Mouse (Mus musculus) heart, adult 2 months (tissue): ENCODE data around the gene Ehd1. TPM values are rescaled to one million over a fixed set of nuclear protein-coding genes. Genes with fewer than 3 reads are reported as not detected.

Experiments used
- DNase-seq, 2 experiments: peaks; one replicate each; pipeline ENCODE4 v3.0.0; 2021
- H3K27ac ChIP-seq: fragments of 200-600 bp; 2 replicates; pipeline ENCODE4 v1.8.1; 2022
- H3K27me3 ChIP-seq: fragments of 200-500 bp; 2 replicates; pipeline ENCODE4 v1.6.1; 2012; ENCODE audit warnings: mild to moderate bottlenecking, low read length, inconsistent platforms, mixed read lengths; ENCODE audit not compliant: control insufficient read depth, insufficient read depth
- H3K36me3 ChIP-seq: fragments of 200-500 bp; 2 replicates; pipeline ENCODE4 v1.6.1; 2012; ENCODE audit warnings: low read length, inconsistent platforms; ENCODE audit not compliant: control insufficient read depth, insufficient read depth
- H3K4me1 ChIP-seq: fragments of 200-500 bp; 2 replicates; pipeline ENCODE4 v1.6.1; 2011; ENCODE audit warnings: low read length; ENCODE audit not compliant: control insufficient read depth, insufficient read depth
- H3K4me3 ChIP-seq: fragments of 200-600 bp; 2 replicates; pipeline ENCODE4 v1.8.1; 2022
- H3K79me2 ChIP-seq: fragments of 200-500 bp; replicated peaks from 2 replicates; pipeline ENCODE4 v1.6.1; 2012; ENCODE audit warnings: mild to moderate bottlenecking, inconsistent platforms, low read length, moderate library complexity, mixed read lengths; ENCODE audit not compliant: control insufficient read depth, insufficient read depth
- H3K9ac ChIP-seq: fragments of 200-500 bp; 2 replicates; pipeline ENCODE4 v1.6.1; 2012; ENCODE audit warnings: low read depth, mild to moderate bottlenecking, control low read depth, inconsistent platforms, low read length, mixed read lengths
- CTCF ChIP-seq: fragments of 200-600 bp; IDR thresholded peaks from 2 replicates; pipeline ENCODE4 v1.8.1; 2022; ENCODE audit warnings: antibody characterized with exemption, mild to moderate bottlenecking, moderate library complexity
- EP300 ChIP-seq: fragments of 200-500 bp; IDR thresholded peaks from 2 replicates; pipeline ENCODE4 v1.6.1; 2011; ENCODE audit warnings: low read depth, low read length, control low read depth; ENCODE audit not compliant: insufficient read depth
- POLR2A ChIP-seq: fragments of 200-500 bp; IDR thresholded peaks from 2 replicates; pipeline ENCODE4 v1.6.1; 2011; ENCODE audit warnings: mild to moderate bottlenecking, low read depth, low read length, control low read depth; ENCODE audit not compliant: insufficient read depth
- WGBS: fragments of 180-500 bp; shearing (Covaris S2); methylation state at CpG from one replicate; pipeline ENCODE4 v1.1.7; 2018; 5-methylcytosine and 5-hydroxymethylcytosine counted together
- intact Hi-C: fragments of 180-260 bp; cut with DNase I; formaldehyde crosslinking; loops from one replicate; pipeline ENCODE4 v1.15.1; 2025
- polyA plus RNA-seq: library from polyadenylated mRNA; depleted of rRNA; stranded (reverse); fragments of >200 nt; gene quantifications from 2 replicates; pipeline ENCODE4 v1.2.3, GENCODE M21; 2012
- total RNA-seq, 2 experiments: library from RNA; stranded (reverse); gene quantifications; 2 replicates each; pipeline ENCODE4 v1.2.3; 2021

Ehd1 gene
- total and polyA plus RNA-seq, 3 experiments, result 98.0 to 142 (median 120) TPM

DNA sequence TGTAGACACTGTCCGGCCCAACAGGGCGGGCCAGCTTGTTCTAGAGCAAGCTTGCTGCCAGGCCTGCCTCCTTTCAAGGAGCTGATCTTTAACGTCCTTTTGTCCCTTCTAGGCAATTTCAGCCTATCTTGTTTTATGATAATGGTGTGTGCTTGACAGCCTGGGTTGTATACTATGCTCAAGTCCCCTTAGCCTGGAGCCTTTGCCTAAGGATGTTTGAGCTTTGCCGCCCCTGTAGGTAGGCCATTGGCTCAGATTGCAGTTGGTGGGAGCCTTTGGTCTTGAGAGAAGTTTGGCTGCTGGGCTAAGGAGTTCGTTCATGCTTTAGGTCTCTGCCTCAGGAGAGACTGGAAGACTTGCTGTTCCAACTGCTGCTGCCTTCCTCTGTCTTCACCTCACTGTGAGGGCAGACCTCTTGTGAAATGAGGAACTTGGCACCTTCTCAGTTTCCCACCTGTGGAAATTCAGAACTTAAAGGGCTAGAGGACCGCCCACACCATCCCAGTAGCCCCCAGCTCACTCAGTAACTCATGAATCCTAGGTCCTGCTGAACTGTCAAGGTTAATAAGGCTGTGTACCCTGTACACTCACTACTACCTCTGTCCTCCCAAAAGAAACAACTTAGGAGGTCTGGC is 2.0 kb downstream of the Ehd1 start:
- 7% methylated on average over 6 of the region's 6 CpGs for WGBS
- no peak for DNase-seq
- peak overlapping the region; percentile 98 for H3K9ac ChIP-seq
- no peaks in the 10 kb centered on the region for H3K27me3 ChIP-seq
- peak overlapping the region; percentile 98 for H3K27ac ChIP-seq
- intact Hi-C loops, result no loop called here
- peak overlapping the region; percentile 92 for H3K4me3 ChIP-seq
- H3K36me3 ChIP-seq, result peaks cover 31% of the 10 kb centered on the region
- peaks cover 25% of the 10 kb centered on the region for H3K4me1 ChIP-seq
- peaks cover 3% of the 10 kb centered on the region for H3K79me2 ChIP-seq
- no peak for TF ChIP-seq POLR2A

DNA sequence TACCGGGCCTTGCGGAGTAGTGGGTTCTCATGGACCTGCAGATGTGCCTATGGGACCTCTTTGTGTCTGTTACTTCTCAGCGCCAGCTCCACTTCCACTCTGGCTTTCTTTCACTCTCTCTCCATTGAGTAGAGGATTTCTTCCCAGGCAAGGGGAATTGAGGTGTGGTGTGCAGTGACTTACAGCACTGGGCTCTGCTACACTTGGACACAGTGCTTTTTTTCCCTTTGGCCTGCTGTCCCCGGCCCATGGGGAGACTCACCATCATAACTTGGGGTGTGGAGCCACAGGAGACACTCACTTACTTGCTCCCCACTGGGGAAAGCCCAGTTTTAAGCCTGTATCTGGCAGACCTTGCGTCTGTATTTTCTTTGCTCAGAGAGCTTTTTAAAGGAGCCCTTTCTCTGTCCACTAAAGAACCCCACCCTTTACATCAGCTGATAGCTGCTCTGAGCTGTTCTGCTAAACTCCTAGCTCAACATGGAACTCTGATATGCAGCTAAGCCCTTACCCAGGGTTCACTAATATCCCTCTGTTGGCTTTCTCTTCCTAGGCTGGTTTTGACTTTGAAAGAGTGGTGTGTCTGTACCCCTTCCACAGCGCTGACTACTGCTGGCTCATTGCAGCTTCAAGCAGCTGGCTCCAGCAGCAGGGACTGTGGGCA is 3.1 kb downstream of the Ehd1 start:
- peak overlapping the region; percentile 98 for H3K9ac ChIP-seq
- no peaks in the 10 kb centered on the region for H3K27me3 ChIP-seq
- TF ChIP-seq EP300, result no peak
- no peak for TF ChIP-seq CTCF
- TF ChIP-seq POLR2A, result no peak
- peaks cover 3% of the 10 kb centered on the region for H3K79me2 ChIP-seq
- intact Hi-C loops, result no loop called here
- peaks cover 39% of the 10 kb centered on the region for H3K36me3 ChIP-seq
- WGBS, result 49% methylated on average over 6 of the region's 6 CpGs
- H3K27ac ChIP-seq, result peak overlapping the region; percentile 98
- peak overlapping the region; percentile 92 for H3K4me3 ChIP-seq
- no peak for DNase-seq
- peaks cover 29% of the 10 kb centered on the region for H3K4me1 ChIP-seq

DNA sequence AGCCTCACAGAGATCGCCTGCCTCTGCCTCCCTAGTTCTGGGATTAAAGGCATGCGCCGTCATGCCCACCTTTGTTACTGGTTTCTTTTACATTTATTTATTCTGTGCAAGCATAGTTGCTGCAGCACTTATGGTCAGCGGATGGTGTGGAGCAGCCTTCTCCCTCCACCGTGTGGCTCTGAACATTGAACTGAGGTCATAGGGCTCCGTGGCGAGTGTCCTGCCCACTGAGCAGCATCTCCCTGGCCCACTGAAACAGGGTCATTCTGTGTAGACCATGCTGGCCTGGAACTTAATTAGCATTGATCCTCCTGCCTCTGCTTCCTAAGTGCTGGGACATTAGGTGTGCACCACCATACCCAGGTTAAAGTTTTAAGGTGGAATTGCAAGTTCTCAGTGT is 4.0 kb downstream of the Ehd1 start:
- H3K4me3 ChIP-seq, result peak overlapping the region; percentile 92
- WGBS, result 74% methylated on average over 7 of the region's 7 CpGs
- H3K9ac ChIP-seq, result peak overlapping the region; percentile 0; the same call in 1 of the 2 replicates
- H3K79me2 ChIP-seq, result peaks cover 3% of the 10 kb centered on the region
- no peaks in the 10 kb centered on the region for H3K27me3 ChIP-seq
- peak overlapping the region; percentile 98 for H3K27ac ChIP-seq
- TF ChIP-seq POLR2A (no peak), EP300 (no peak), CTCF (no peak)
- intact Hi-C loops, result no loop called here
- no peak for DNase-seq
- H3K4me1 ChIP-seq, result peaks cover 36% of the 10 kb centered on the region
- peaks cover 48% of the 10 kb centered on the region for H3K36me3 ChIP-seq

DNA sequence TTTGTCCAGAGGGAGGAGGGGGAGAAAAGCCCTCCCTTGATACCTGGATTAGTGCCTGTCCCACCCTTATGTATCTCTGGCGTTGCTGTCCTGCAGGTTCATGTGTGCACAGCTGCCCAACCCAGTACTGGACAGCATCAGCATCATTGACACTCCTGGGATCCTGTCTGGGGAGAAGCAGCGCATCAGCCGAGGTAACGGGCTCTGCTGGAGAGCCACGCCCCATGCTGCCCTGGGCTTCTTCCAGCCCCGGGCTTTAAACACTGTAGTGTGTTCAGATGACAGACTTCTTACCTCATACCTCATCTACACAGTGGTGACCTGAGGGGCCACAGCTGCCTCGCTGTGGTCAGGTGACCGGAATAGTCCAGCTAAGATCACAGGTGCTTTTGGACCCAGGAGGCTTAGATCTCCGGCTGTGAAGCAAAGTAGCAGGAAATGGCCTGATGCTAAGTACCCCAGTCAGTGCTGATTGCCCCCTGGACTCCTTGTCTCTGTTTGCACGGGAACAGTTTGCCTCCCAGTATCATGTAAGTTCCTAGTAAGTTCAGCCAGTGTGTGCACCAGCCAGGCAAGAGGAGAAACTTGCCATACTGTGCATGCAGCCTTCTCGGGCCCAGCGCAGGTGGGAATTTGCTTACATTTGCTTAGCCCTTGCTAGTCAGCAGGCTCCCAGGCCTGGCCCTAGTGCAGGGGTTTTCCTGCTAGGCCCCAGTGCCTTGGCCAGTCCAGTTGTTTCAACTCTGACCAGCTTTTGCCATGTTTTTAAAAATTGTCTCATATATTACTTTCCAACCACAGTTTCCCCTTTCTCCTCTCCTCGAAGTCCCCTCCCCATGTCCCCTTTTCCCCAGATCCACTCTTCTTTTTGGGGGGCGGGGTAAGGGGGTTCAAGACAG is 4.8 kb downstream of the Ehd1 start:
- 0 out of 2 replicates have a peak overlapping the region, but pooled peaks have one; percentile 14 for H3K9ac ChIP-seq
- DNase-seq, result no peak
- peaks cover 3% of the 10 kb centered on the region for H3K79me2 ChIP-seq
- intact Hi-C loops, result no loop called here
- WGBS, result 63% methylated on average over 14 of the region's 14 CpGs
- TF ChIP-seq EP300 (no peak), CTCF (no peak), POLR2A (no peak)
- H3K27me3 ChIP-seq, result no peaks in the 10 kb centered on the region
- H3K4me1 ChIP-seq, result peaks cover 40% of the 10 kb centered on the region
- H3K36me3 ChIP-seq, result peaks cover 55% of the 10 kb centered on the region
- peak overlapping the region; percentile 92; the same call in 1 of the 2 replicates for H3K4me3 ChIP-seq
- peak overlapping the region; percentile 98 for H3K27ac ChIP-seq

DNA sequence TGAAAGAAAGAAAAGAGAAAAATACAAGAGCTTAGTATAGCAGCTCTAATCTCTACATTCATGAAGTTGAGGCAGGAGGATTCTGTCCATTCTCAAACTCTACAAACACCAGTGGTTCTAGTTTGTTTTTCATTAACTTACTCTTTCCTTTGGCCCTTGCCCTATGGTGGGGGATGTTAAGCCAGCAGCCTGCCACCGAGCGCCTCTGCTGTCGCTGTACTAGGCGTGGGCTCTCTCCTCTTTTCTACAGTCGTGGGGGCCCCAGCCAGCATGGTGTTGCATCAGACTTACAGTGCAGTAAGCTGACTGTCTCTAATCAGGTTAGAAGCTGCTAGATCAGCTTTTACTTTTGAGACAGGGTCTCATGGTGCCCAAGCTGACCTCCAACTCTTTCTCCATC is 6.5 kb downstream of the Ehd1 start:
- DNase-seq, result no peak
- Histone ChIP-seq H3K27me3 (no peaks in the 10 kb centered on the region), H3K36me3 (peaks cover 68% of the 10 kb centered on the region), H3K79me2 (peaks cover 3% of the 10 kb centered on the region), H3K4me3 (no peak overlapping the region), H3K4me1 (peaks cover 52% of the 10 kb centered on the region), H3K9ac (no peak overlapping the region; the same call in 1 of the 2 replicates), H3K27ac (peak overlapping the region; percentile 91; the same call in 1 of the 2 replicates)
- intact Hi-C loops, result no loop called here
- TF ChIP-seq CTCF (no peak), POLR2A (no peak), EP300 (no peak)
- 59% methylated on average over 5 of the region's 5 CpGs for WGBS

DNA sequence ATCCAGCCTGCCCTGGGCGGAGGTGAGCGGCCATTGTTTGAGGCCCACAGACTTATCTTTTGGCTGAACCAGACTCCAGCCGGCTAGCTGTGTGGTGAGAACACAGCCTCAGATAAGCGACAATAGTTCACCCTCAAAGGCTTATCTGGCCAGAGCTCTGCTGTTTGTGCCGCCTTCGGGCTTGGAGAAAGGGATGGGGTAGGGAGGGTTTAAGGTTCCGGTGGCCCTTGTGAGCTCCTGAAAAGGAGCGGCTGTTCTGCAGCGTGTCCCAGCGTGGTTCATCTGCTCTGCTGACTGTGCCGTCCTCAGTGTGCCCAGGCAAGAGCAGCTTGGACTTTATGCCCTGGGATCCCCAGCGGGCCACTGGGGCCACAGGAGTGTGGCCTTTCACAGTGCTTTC is 8.0 kb downstream of the Ehd1 start:
- TF ChIP-seq CTCF, result no peak
- TF ChIP-seq EP300, result 0 out of 2 replicates have a peak, but pooled peaks have one; percentile 54
- TF ChIP-seq POLR2A, result peak; percentile 44; the same call in 1 of the 2 replicates
- H3K4me3 ChIP-seq, result peak overlapping the region; percentile 9; the same call in 1 of the 2 replicates
- H3K79me2 ChIP-seq, result peaks cover 2% of the 10 kb centered on the region
- peak overlapping the region; percentile 91 for H3K27ac ChIP-seq
- H3K4me1 ChIP-seq, result peaks cover 56% of the 10 kb centered on the region
- DNase-seq, result peak in 1 of 2 experiments; percentile 62
- H3K9ac ChIP-seq, result peak overlapping the region; percentile 52
- intact Hi-C loops, result no loop called here
- WGBS, result 24% methylated on average over 12 of the region's 12 CpGs
- H3K27me3 ChIP-seq, result no peaks in the 10 kb centered on the region
- peaks cover 74% of the 10 kb centered on the region for H3K36me3 ChIP-seq
